ENCODE assay signal across 23 mouse cellular contexts in the genomic region with DNA sequence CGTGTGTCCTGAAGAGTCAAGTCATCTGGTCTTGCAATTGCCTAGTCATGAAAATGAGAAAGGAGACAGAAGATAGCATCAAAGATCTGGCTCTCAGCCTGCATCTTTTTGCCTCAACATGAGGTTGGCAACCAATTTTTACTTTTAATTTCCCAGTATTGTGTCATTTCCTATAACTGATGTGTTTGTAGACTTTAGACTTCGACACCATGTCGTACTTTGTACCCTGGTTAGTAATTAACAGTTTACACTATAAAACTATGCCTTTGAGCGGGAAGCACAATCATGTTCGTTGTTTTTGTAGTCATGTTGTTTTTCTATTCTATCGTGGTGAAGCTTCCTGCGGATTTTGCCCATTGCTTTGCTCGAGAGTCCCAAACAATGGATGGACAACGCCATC. TPM values are rescaled to one million over a fixed set of nuclear protein-coding genes. Genes with fewer than 3 reads are reported as not detected.
A peak's percentile ranks its signal among the peaks of the same experiment; 100 is the strongest.
DNase-seq lines count a peak whose midpoint lies in the region; ATAC-seq and TF ChIP-seq lines count a peak whose summit lies in the region.
"Had no signal": no experiment of that assay in that cellular context is flagged by ENCODE, and none has a peak within 500 bp of the region (broad histone marks: within the 10 kb centered on the region; RNA-seq: fewer than 3 reads in every experiment).

No protein-coding gene starts in this region.

- TF ChIP-seq CTCF in stomach, postnatal 0 days (IDR thresholded peaks at IDR 0.05; ENCODE audit: low read depth) = no peak
- TF ChIP-seq CTCF in small intestine, adult 2 months (IDR thresholded peaks at IDR 0.05; ENCODE audit: extremely low read depth, insufficient read length, insufficient replicate concordance, low read depth, low read length) = no peak

- no peak for ATAC-seq in heart, embryonic 15.5 days (replicated peaks; ENCODE audit: insufficient number of reproducible peaks, insufficient read depth, low FRiP score, low read depth)
- no peak for ATAC-seq in stomach, embryonic 16.5 days (ENCODE audit: insufficient read depth, low FRiP score)
- ATAC-seq in stomach, postnatal 0 days (ENCODE audit: low FRiP score, low TSS enrichment) = no peak
- ATAC-seq: activated CD4-positive, CD25-positive, alpha-beta regulatory T cell, adult 4 months; forebrain, postnatal 0 days; hindbrain, postnatal 0 days; Patski had no signal

- peak overlapping the region; percentile 37 for H3K27ac ChIP-seq in heart, embryonic 15.5 days
- H3K27ac ChIP-seq in stomach, embryonic 16.5 days (ENCODE audit: low read length) = 0 out of 2 replicates have a peak overlapping the region, but pooled peaks have one; percentile 0
- no peak overlapping the region for H3K27ac ChIP-seq in stomach, postnatal 0 days (replicated peaks)
- H3K27ac ChIP-seq in small intestine, adult 2 months (ENCODE audit: insufficient read depth, low read depth, low read length) = peak overlapping the region; percentile 74
- H3K27ac ChIP-seq: forebrain, embryonic 12.5 days; heart, adult 2 months; hindbrain, embryonic 13.5 days; hindbrain, postnatal 0 days had no signal

- 0 out of 2 replicates have a peak, but pooled peaks cover 5% of the 10 kb centered on the region for H3K4me1 ChIP-seq in heart, embryonic 15.5 days (replicated peaks)
- H3K4me1 ChIP-seq in stomach, embryonic 16.5 days (ENCODE audit: control insufficient read depth, insufficient read depth, low read length) = peaks cover 19% of the 10 kb centered on the region
- H3K4me1 ChIP-seq in stomach, postnatal 0 days (replicated peaks; ENCODE audit: control insufficient read depth, insufficient read depth) = 0 out of 2 replicates have a peak, but pooled peaks cover 2% of the 10 kb centered on the region
- H3K4me1 ChIP-seq in small intestine, adult 2 months (ENCODE audit: control insufficient read depth, insufficient read depth, insufficient read length, low read length) = peaks cover 24% of the 10 kb centered on the region; the same call in 1 of the 2 replicates

- no peaks in the 10 kb centered on the region for H3K9me3 ChIP-seq in heart, embryonic 15.5 days (replicated peaks)
- no peaks in the 10 kb centered on the region for H3K9me3 ChIP-seq in stomach, embryonic 16.5 days (replicated peaks; ENCODE audit: control insufficient read depth, low read length)
- H3K9me3 ChIP-seq in stomach, postnatal 0 days (ENCODE audit: control insufficient read depth, low read length) = no peaks in the 10 kb centered on the region
- H3K9me3 ChIP-seq: embryonic facial prominence, embryonic 13.5 days; forebrain, embryonic 12.5 days; hindbrain, embryonic 13.5 days had no signal

- H3K4me2 ChIP-seq in heart, embryonic 15.5 days = no peak overlapping the region
- no peak overlapping the region for H3K4me2 ChIP-seq in stomach, embryonic 16.5 days (ENCODE audit: low read depth, low read length)
- no peak overlapping the region for H3K4me2 ChIP-seq in stomach, postnatal 0 days (replicated peaks; ENCODE audit: low read depth)
- H3K4me2 ChIP-seq: embryonic facial prominence, embryonic 13.5 days; forebrain, embryonic 12.5 days; hindbrain, embryonic 13.5 days had no signal

- intact Hi-C loops in heart, postnatal 14 days (cut with DNase I) = no loop called here

- no peak overlapping the region for H3K4me3 ChIP-seq in heart, embryonic 15.5 days
- no peak overlapping the region for H3K4me3 ChIP-seq in stomach, embryonic 16.5 days (replicated peaks; ENCODE audit: low read length)
- no peak overlapping the region for H3K4me3 ChIP-seq in stomach, postnatal 0 days (ENCODE audit: low read depth, low read length)
- no peak overlapping the region for H3K4me3 ChIP-seq in small intestine, adult 2 months (ENCODE audit: low read depth, low read length)
- H3K4me3 ChIP-seq: embryonic facial prominence, embryonic 13.5 days; forebrain, embryonic 12.5 days; heart, adult 2 months; hindbrain, embryonic 13.5 days had no signal

- no peak for TF ChIP-seq EP300 in stomach, postnatal 0 days (optimal IDR thresholded peaks at IDR 0.05)

- no peak for DNase-seq in heart, postnatal 14 days
- DNase-seq in kidney, adult 9 months = peak; percentile 85
- DNase-seq in kidney, postnatal 10 days = no peak
- no peak for DNase-seq in stomach, postnatal 0 days (ENCODE audit: low spot score)
- DNase-seq in left cerebral cortex, adult 8-10 months (ENCODE audit: low spot score in 2 of 2) = no peak
- DNase-seq: adrenal gland, postnatal 25 days; cerebellum, adult 18-20 months; cerebellum, adult 9-11 months; cerebellum, postnatal 36 days; forebrain, postnatal 0 days; gastrocnemius, postnatal 14 days; heart, adult 2 months had no signal

- 0 out of 2 replicates have a peak, but pooled peaks cover 3% of the 10 kb centered on the region for H3K27me3 ChIP-seq in heart, embryonic 15.5 days
- no peaks in the 10 kb centered on the region for H3K27me3 ChIP-seq in stomach, embryonic 16.5 days (ENCODE audit: control insufficient read depth, insufficient read depth, low read length)
- no peaks in the 10 kb centered on the region for H3K27me3 ChIP-seq in stomach, postnatal 0 days (ENCODE audit: control insufficient read depth, insufficient read depth, low read length)
- no peaks in the 10 kb centered on the region for H3K27me3 ChIP-seq in small intestine, adult 2 months (ENCODE audit: control insufficient read depth, insufficient read depth, low read length)
- H3K27me3 ChIP-seq: CH12.LX; embryonic facial prominence, embryonic 13.5 days; forebrain, embryonic 12.5 days; hindbrain, embryonic 13.5 days; Patski had no signal

- H3K9ac ChIP-seq in heart, embryonic 15.5 days = no peak overlapping the region
- H3K9ac ChIP-seq in stomach, embryonic 16.5 days (ENCODE audit: low read length) = no peak overlapping the region
- no peak overlapping the region for H3K9ac ChIP-seq in stomach, postnatal 0 days (ENCODE audit: low read length)
- H3K9ac ChIP-seq: embryonic facial prominence, embryonic 13.5 days; forebrain, embryonic 12.5 days; forebrain, postnatal 0 days; hindbrain, embryonic 13.5 days had no signal

- no peaks in the 10 kb centered on the region for H3K36me3 ChIP-seq in heart, embryonic 15.5 days
- no peaks in the 10 kb centered on the region for H3K36me3 ChIP-seq in stomach, embryonic 16.5 days (ENCODE audit: control insufficient read depth, insufficient read depth, low read length)
- no peaks in the 10 kb centered on the region for H3K36me3 ChIP-seq in stomach, postnatal 0 days (ENCODE audit: control insufficient read depth, insufficient read depth, low read length)
- H3K36me3 ChIP-seq in small intestine, adult 2 months (ENCODE audit: control insufficient read depth, insufficient read depth, low read length) = no peaks in the 10 kb centered on the region
- H3K36me3 ChIP-seq: embryonic facial prominence, embryonic 13.5 days; forebrain, embryonic 12.5 days; hindbrain, embryonic 13.5 days had no signal

- TF ChIP-seq POLR2A in small intestine, adult 2 months (IDR thresholded peaks at IDR 0.05; ENCODE audit: low read depth, low read length) = no peak

- 86% methylated on average over 9 of the region's 9 CpGs for WGBS in heart, embryonic 15.5 days
- WGBS in stomach, embryonic 16.5 days = 83% methylated on average over 9 of the region's 9 CpGs
- WGBS in stomach, postnatal 0 days = 81% methylated on average over 9 of the region's 9 CpGs
- WGBS in small intestine, adult 2 months = 35% methylated on average over 9 of the region's 9 CpGs

RNA-seq across cellular contexts. Expression of a gene that starts 41.7 kb away (rescaled TPM):
- polyA plus RNA-seq in heart, embryonic 15.5 days (2015; fragmentation: Nextera tagmentation; extraction: Ambion mirVana) = 5.5 and 6.8 TPM in 2 replicates
- 1 to 10 TPM; 3.3 to 3.7 TPM for total RNA-seq in heart, postnatal 14 days (2021)
- 8.1 and 8.9 TPM in 2 replicates for polyA plus RNA-seq in stomach, embryonic 16.5 days (2015; fragmentation: Nextera tagmentation; extraction: Ambion mirVana)
- polyA plus RNA-seq in stomach, postnatal 0 days (2015; fragmentation: Nextera tagmentation; extraction: Ambion mirVana) = 3.1 and 3.6 TPM in 2 replicates
- 1.9 and 3.1 TPM in 2 replicates for polyA plus RNA-seq in small intestine, adult 2 months (2012; rRNA removed)
- total RNA-seq in left cerebral cortex, adult 8-10 months (2022) = 1 to 10 TPM; 2.2 to 2.6 (median 2.5) TPM

RNA-seq across cellular contexts. Expression of a gene that starts 42.8 kb away (rescaled TPM):
- polyA plus RNA-seq in heart, embryonic 15.5 days (2015; fragmentation: Nextera tagmentation; extraction: Ambion mirVana) = 12.3 and 15.1 TPM in 2 replicates
- 1 to 10 TPM; 4.8 to 6.3 TPM for total RNA-seq in heart, postnatal 14 days (2021)
- polyA plus RNA-seq in stomach, embryonic 16.5 days (2015; fragmentation: Nextera tagmentation; extraction: Ambion mirVana) = 5.0 and 5.7 TPM in 2 replicates
- polyA plus RNA-seq in stomach, postnatal 0 days (2015; fragmentation: Nextera tagmentation; extraction: Ambion mirVana) = 5.7 and 6.6 TPM in 2 replicates
- 0.79 and 0.98 TPM in 2 replicates for polyA plus RNA-seq in small intestine, adult 2 months (2012; rRNA removed)
- 10 to 100 TPM; 16.0 to 19.6 (median 17.7) TPM for total RNA-seq in left cerebral cortex, adult 8-10 months (2022)
- total RNA-seq: CH12.LX; hematopoietic stem cell, adult 5-6 weeks had no signal
- polyA plus RNA-seq: activated CD4-positive, CD25-positive, alpha-beta regulatory T cell, adult 4 months had no signal
